Mouse (Mus musculus) spleen, postnatal 14 days (tissue): ENCODE measurements around the gene Ankrd13b.

Source experiments
- DNase-seq, 2 experiments: peaks; one replicate each; pipeline ENCODE4 v3.0.0; 2021 to 2022; ENCODE audit warnings: low spot score in 2 of 2

Gene Ankrd13b

GRCm38 (mm10) chr11:77462283-77463100 lies 27.0 kb downstream of the Ankrd13b start, which contains the start of gene Coro6:
Gene Coro6 (plus strand): TSS chr11:77462411.
- DNase-seq = peak in 1 of 2 experiments; percentile 45

GRCm38 (mm10) chr11:77461856-77462255 lies 27.6 kb downstream of the Ankrd13b start:
- DNase-seq = no peak

- DNase-seq = no peak
Observed at GRCm38 (mm10) chr11:77456866-77457265, 32.6 kb downstream of the Ankrd13b start.

- no peak for DNase-seq
Observed at GRCm38 (mm10) chr11:77455770-77456510, 33.5 kb downstream of the Ankrd13b start.

GRCm38 (mm10) chr11:77453388-77453787 lies 36.1 kb downstream of the Ankrd13b start:
- no peak for DNase-seq

- no peak for DNase-seq
Observed at GRCm38 (mm10) chr11:77451670-77452069, 37.8 kb downstream of the Ankrd13b start.

GRCm38 (mm10) chr11:77449224-77449623 lies 40.3 kb downstream of the Ankrd13b start:
- no peak for DNase-seq

- DNase-seq = peak in 1 of 2 experiments; percentile 31
Observed at GRCm38 (mm10) chr11:77446628-77447041, 42.8 kb downstream of the Ankrd13b start.

- no peak for DNase-seq
Observed at GRCm38 (mm10) chr11:77444939-77445338, 44.5 kb downstream of the Ankrd13b start.

- DNase-seq = no peak
Observed at GRCm38 (mm10) chr11:77442186-77443170, 47.0 kb downstream of the Ankrd13b start.

- no peak for DNase-seq
Observed at GRCm38 (mm10) chr11:77441020-77441419, 48.5 kb downstream of the Ankrd13b start.

GRCm38 (mm10) chr11:77440081-77440480 lies 49.4 kb downstream of the Ankrd13b start:
- no peak for DNase-seq

- no peak for DNase-seq
Observed at GRCm38 (mm10) chr11:77437026-77437425, 52.5 kb downstream of the Ankrd13b start.

GRCm38 (mm10) chr11:77428446-77428845 lies 61.0 kb downstream of the Ankrd13b start:
- no peak for DNase-seq

- DNase-seq = peak in 1 of 2 experiments; percentile 13
Observed at GRCm38 (mm10) chr11:77423175-77423859, 66.2 kb downstream of the Ankrd13b start.
